Mouse (Mus musculus) neural tube, embryonic 14.5 days (tissue): Measurements from ENCODE around the gene Iyd. TPM values are rescaled to one million over a fixed set of nuclear protein-coding genes. Genes with fewer than 3 reads are reported as not detected.
"Not testable (repeated sequence)": the region's sequence is repeated elsewhere in the genome, so short reads cannot be mapped to it uniquely, and the experiment has no call there.

ENCODE experiments used
- ATAC-seq: fragments of 200-750 bp; cut with Nextera tagmentation; 2 replicates; pipeline ENCODE4 v1.8.0; 2017; ENCODE audit warnings: low read depth, mild to moderate bottlenecking, moderate TSS enrichment, moderate library complexity
- H3K27ac ChIP-seq: fragments of 300-500 bp; sonication (generic); 2 replicates; pipeline ENCODE4 v1.5.1; 2014; ENCODE audit warnings: low read depth, mild to moderate bottlenecking, control low read depth, low read length, moderate library complexity, mixed read lengths
- H3K27me3 ChIP-seq: fragments of 300-500 bp; sonication (generic); 2 replicates; pipeline ENCODE4 v1.6.1; 2014; ENCODE audit warnings: low read length; ENCODE audit not compliant: control insufficient read depth, insufficient read depth
- H3K36me3 ChIP-seq: fragments of 300-500 bp; sonication (generic); 2 replicates; pipeline ENCODE4 v1.6.1; 2014; ENCODE audit warnings: low read length, mixed read lengths; ENCODE audit not compliant: control insufficient read depth, insufficient read depth
- H3K4me1 ChIP-seq: fragments of 300-500 bp; sonication (generic); 2 replicates; pipeline ENCODE4 v1.6.1; 2014; ENCODE audit warnings: low read length; ENCODE audit not compliant: control insufficient read depth, insufficient read depth
- H3K4me2 ChIP-seq: fragments of 300-500 bp; sonication (generic); 2 replicates; pipeline ENCODE4 v1.6.1; 2014; ENCODE audit warnings: mild to moderate bottlenecking, low read depth, low read length, control low read depth
- H3K4me3 ChIP-seq: fragments of 300-500 bp; sonication (generic); 2 replicates; pipeline ENCODE4 v1.5.1; 2014; ENCODE audit warnings: low read depth, low read length, control low read depth, mixed read lengths
- H3K9ac ChIP-seq: fragments of 300-500 bp; sonication (generic); replicated peaks from 2 replicates; pipeline ENCODE4 v1.6.1; 2014; ENCODE audit warnings: low read depth, mild to moderate bottlenecking, control low read depth, low read length, mixed read lengths
- H3K9me3 ChIP-seq: fragments of 300-500 bp; sonication (generic); 2 replicates; pipeline ENCODE4 v1.6.1; 2016; ENCODE audit warnings: low read length; ENCODE audit not compliant: control insufficient read depth
- WGBS: fragments of 180-500 bp; shearing (Covaris S2); extraction: QIAGEN DNeasy Blood & Tissue Kit; methylation state at CpG from one replicate; pipeline ENCODE4 v1.1.7; 2014; 5-methylcytosine and 5-hydroxymethylcytosine counted together
- polyA plus RNA-seq: library from polyadenylated mRNA; unstranded; fragments of >200 nt; fragmentation: Nextera tagmentation; extraction: Ambion mirVana; gene quantifications from 2 replicates; pipeline ENCODE4 v1.2.1, GENCODE M21; 2014

The Iyd gene
- polyA plus RNA-seq, result 0.21 and 0.50 TPM in 2 replicates

DNA sequence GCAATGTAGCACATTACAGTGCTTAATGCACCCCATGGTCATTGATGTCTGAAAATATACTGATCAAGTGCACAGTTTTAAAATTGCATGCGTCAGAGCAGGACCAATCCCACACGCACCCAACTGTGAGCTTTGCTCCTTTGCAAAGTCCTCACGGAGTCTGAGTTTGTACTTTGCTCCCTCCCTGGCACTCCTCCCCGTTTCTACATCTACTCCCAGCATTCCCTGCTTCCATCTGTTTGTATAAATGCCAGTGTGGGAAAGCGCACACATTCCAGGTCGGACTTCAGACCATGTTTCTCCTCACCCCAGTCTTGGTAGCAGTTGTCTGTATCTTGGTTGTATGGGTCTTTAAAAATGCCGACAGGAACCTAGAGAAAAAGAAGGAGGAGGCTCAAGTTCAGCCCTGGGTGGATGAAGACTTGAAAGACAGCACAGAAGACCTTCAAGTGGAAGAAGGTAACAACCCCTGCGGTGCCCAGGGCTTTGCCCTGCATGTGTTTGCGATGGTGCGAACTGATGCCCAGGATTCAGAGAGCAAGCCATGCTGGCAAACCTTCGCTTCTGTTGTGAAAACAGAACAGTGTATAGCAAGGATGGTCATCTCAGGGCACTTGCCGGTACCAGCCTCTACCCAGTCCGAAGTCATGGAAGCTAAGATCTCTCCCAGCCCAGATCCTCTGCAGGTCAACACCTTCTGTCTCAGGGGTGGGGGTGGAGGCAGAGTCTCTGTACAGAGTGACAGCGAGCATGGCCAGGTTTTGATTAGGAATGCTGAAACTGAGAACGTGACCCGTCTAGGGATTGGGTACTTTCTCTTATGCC lies at the start of gene Iyd:
Gene Iyd, plus strand, starts transcription at position 238 of the 825 bp plus-strand sequence.
- H3K9me3 ChIP-seq, result no peaks in the 10 kb centered on the region
- ATAC-seq, result no peak
- H3K27ac ChIP-seq, result no peak within 1 kb of the TSS
- no peaks in the 10 kb centered on the region for H3K36me3 ChIP-seq
- no peaks in the 10 kb centered on the region for H3K4me1 ChIP-seq
- 80% methylated on average over 16 of the region's 16 CpGs for WGBS
- no peaks in the 10 kb centered on the region for H3K27me3 ChIP-seq
- no peak within 1 kb of the TSS for H3K9ac ChIP-seq
- H3K4me2 ChIP-seq, result no peak within 1 kb of the TSS
- no peak within 1 kb of the TSS for H3K4me3 ChIP-seq

- 67% methylated on average over 2 of the region's 2 CpGs for WGBS
- Histone ChIP-seq H3K9me3 (no peaks in the 10 kb centered on the region), H3K27ac (no peak overlapping the region), H3K36me3 (no peaks in the 10 kb centered on the region), H3K27me3 (no peaks in the 10 kb centered on the region), H3K4me1 (no peaks in the 10 kb centered on the region), H3K4me3 (no peak overlapping the region), H3K4me2 (no peak overlapping the region), H3K9ac (no peak overlapping the region)
- no peak for ATAC-seq
Measured at GRCm38 (mm10) chr10:3496791-3497190, 43.2 kb upstream of the Iyd start.

GRCm38 (mm10) chr10:3500846-3501245 lies 39.2 kb upstream of the Iyd start:
- not testable (repeated sequence) for H3K4me1 ChIP-seq, H3K4me3 ChIP-seq, H3K27me3 ChIP-seq, H3K36me3 ChIP-seq, ATAC-seq, H3K9ac ChIP-seq, H3K4me2 ChIP-seq, H3K9me3 ChIP-seq, H3K27ac ChIP-seq
- 89% methylated on average over 6 of the region's 6 CpGs for WGBS

- H3K4me2 ChIP-seq, result no peak overlapping the region
- peak; percentile 77 for ATAC-seq
- no peaks in the 10 kb centered on the region for H3K9me3 ChIP-seq
- no peak overlapping the region for H3K4me3 ChIP-seq
- H3K4me1 ChIP-seq, result peaks cover 4% of the 10 kb centered on the region; the same call in 1 of the 2 replicates
- 52% methylated on average over 8 of the region's 8 CpGs for WGBS
- H3K9ac ChIP-seq, result no peak overlapping the region
- no peak overlapping the region for H3K27ac ChIP-seq
- H3K27me3 ChIP-seq, result no peaks in the 10 kb centered on the region
- no peaks in the 10 kb centered on the region for H3K36me3 ChIP-seq
Measured at GRCm38 (mm10) chr10:3507484-3508221, 32.4 kb upstream of the Iyd start.

- H3K4me3 ChIP-seq, result no peak overlapping the region
- H3K9ac ChIP-seq, result no peak overlapping the region
- H3K4me1 ChIP-seq, result peaks cover 4% of the 10 kb centered on the region; the same call in 1 of the 2 replicates
- no peak overlapping the region for H3K27ac ChIP-seq
- ATAC-seq, result peak; percentile 14; the same call in 1 of the 2 replicates
- no peak overlapping the region for H3K4me2 ChIP-seq
- no peaks in the 10 kb centered on the region for H3K36me3 ChIP-seq
- no peaks in the 10 kb centered on the region for H3K27me3 ChIP-seq
- 70% methylated on average over 2 of the region's 2 CpGs for WGBS
- no peaks in the 10 kb centered on the region for H3K9me3 ChIP-seq
Measured at GRCm38 (mm10) chr10:3508222-3508588, 31.8 kb upstream of the Iyd start.

GRCm38 (mm10) chr10:3508746-3509145 lies 31.3 kb upstream of the Iyd start:
- no peaks in the 10 kb centered on the region for H3K36me3 ChIP-seq
- WGBS, result 64% methylated on average over 2 of the region's 2 CpGs
- no peak for ATAC-seq
- no peak overlapping the region for H3K4me2 ChIP-seq
- H3K4me1 ChIP-seq, result peaks cover 4% of the 10 kb centered on the region; the same call in 1 of the 2 replicates
- no peak overlapping the region for H3K4me3 ChIP-seq
- H3K27ac ChIP-seq, result no peak overlapping the region
- no peaks in the 10 kb centered on the region for H3K27me3 ChIP-seq
- H3K9me3 ChIP-seq, result no peaks in the 10 kb centered on the region
- no peak overlapping the region for H3K9ac ChIP-seq

DNA sequence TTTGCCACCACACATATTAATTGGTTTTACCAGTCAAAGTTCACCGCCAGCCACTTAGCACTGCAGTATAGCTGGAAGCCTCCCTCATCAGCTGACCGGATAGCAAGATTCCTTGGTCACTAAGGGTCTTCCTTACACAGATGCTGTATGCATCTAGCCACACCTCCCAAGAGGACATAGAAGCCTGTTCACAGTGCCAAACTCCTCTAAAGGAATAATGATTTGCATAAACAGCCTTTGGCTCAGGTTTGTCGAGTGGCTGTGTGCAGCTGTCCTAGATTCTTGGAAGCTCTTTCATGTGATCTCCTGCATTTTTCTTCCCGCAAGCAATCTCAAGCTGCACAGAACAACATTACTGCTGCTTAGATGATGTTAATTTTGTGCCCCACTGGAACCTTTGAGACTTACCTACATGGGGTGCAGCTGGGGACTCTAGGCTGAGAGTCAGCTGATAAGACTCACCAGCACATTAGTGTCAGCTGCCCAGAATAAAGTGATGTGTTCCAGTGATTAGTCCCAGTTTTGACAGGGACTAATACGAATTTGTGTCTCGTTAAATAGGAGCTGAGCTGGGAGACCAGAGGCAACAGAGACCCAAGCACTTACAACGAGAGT lies 30.3 kb upstream of the Iyd start:
- ATAC-seq, result 0 out of 2 replicates have a peak, but pooled peaks have one; percentile 19
- no peaks in the 10 kb centered on the region for H3K36me3 ChIP-seq
- H3K9ac ChIP-seq, result no peak overlapping the region
- 61% methylated on average over 7 of the region's 7 CpGs for WGBS
- H3K27ac ChIP-seq, result no peak overlapping the region
- H3K9me3 ChIP-seq, result no peaks in the 10 kb centered on the region
- no peak overlapping the region for H3K4me2 ChIP-seq
- H3K4me3 ChIP-seq, result no peak overlapping the region
- no peaks in the 10 kb centered on the region for H3K27me3 ChIP-seq
- H3K4me1 ChIP-seq, result peaks cover 4% of the 10 kb centered on the region; the same call in 1 of the 2 replicates

- Histone ChIP-seq H3K4me2 (no peak overlapping the region), H3K36me3 (no peaks in the 10 kb centered on the region), H3K9me3 (no peaks in the 10 kb centered on the region), H3K27me3 (no peaks in the 10 kb centered on the region), H3K27ac (no peak overlapping the region), H3K9ac (no peak overlapping the region), H3K4me1 (peaks cover 4% of the 10 kb centered on the region; the same call in 1 of the 2 replicates), H3K4me3 (no peak overlapping the region)
- ATAC-seq, result no peak
- 69% methylated on average over 3 of the region's 3 CpGs for WGBS
Measured at GRCm38 (mm10) chr10:3510486-3510885, 29.6 kb upstream of the Iyd start.
